Comparison of ENCODE assay signal across 8 mouse cellular contexts in the genomic region with DNA sequence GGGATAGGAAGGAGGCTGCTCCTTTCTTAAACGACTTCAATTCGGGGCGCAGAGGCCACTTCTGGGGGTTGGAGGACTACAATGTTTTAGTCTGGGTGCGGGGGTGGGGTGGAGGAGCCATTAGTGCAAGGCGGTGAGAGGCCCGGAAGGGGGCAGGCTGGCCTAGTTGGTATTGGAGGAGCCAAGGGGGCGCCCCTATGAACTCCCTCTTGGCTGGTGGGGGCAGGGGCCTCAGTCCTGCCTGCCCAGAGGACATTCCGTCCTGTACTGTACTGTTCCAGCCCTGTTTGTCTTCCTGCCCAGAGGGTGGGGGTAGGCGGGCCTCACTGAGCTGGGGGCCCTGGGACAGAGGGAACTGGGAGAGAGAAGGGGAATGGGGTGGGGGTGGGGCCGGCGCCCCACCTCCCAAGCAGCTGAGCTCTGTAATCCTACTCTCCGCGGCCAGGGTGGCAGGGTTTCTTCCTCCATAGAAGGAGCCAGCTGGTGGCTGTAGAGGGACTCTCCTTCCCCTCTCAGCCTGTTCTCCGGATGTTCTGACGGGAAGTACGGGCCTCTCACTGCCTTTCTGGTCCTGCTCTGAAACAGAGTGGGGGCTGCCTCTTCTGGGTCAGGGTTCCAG. TPM values are rescaled to one million over a fixed set of nuclear protein-coding genes. Genes with fewer than 3 reads are reported as not detected.
DNase-seq lines count a peak whose midpoint lies in the region; ATAC-seq and TF ChIP-seq lines count a peak whose summit lies in the region.

No protein-coding gene starts in this region.

- peaks cover 23% of the 10 kb centered on the region for H3K4me1 ChIP-seq in hindbrain, postnatal 0 days (ENCODE audit: insufficient read depth, low read length)
- peaks cover 73% of the 10 kb centered on the region for H3K4me1 ChIP-seq in megakaryocyte, embryonic 14.5 days

- H3K4me3 ChIP-seq in hindbrain, postnatal 0 days (ENCODE audit: low read length): no peak overlapping the region
- H3K4me3 ChIP-seq in megakaryocyte, embryonic 14.5 days (replicated peaks): peak overlapping the region; percentile 88

- DNase-seq in adipocyte (ENCODE audit: low spot score) (peak; percentile 63), MN1 (ENCODE audit: low spot score) (no peak)
- DNase-seq in cerebellum, postnatal 36 days: peak; percentile 36 to 43
- DNase-seq in gastrocnemius, postnatal 14 days: peak; percentile 86
- DNase-seq in hindbrain, postnatal 0 days (ENCODE audit: low spot score): peak; percentile 75
- DNase-seq in left cerebral cortex, postnatal 25 days (ENCODE audit: low spot score in 2 of 2): peak; percentile 73 to 75
- DNase-seq in skeletal muscle tissue, adult 2 months (ENCODE audit: low read depth, low spot score): peak; percentile 92

- no peaks in the 10 kb centered on the region for H3K27me3 ChIP-seq in hindbrain, postnatal 0 days (ENCODE audit: insufficient read depth, low read length)
- H3K27me3 ChIP-seq in megakaryocyte, embryonic 14.5 days (replicated peaks): peaks cover 12% of the 10 kb centered on the region

- WGBS in hindbrain, postnatal 0 days: 3% methylated on average over 16 of the region's 16 CpGs

- ATAC-seq in hindbrain, postnatal 0 days: peak; percentile 80

- intact Hi-C loops in gastrocnemius, postnatal 14 days (cut with DNase I; ENCODE audit: low total_unique reads): no loop called here
- intact Hi-C loops in left cerebral cortex, postnatal 25 days (cut with DNase I): no loop called here

- peak; percentile 40 for TF ChIP-seq CTCF in hindbrain, postnatal 0 days (IDR thresholded peaks at IDR 0.05; ENCODE audit: low read depth)

- H3K36me3 ChIP-seq in hindbrain, postnatal 0 days (ENCODE audit: insufficient read depth, low read length): no peaks in the 10 kb centered on the region
- peaks cover 16% of the 10 kb centered on the region for H3K36me3 ChIP-seq in megakaryocyte, embryonic 14.5 days (replicated peaks; ENCODE audit: low read length)

- H3K9ac ChIP-seq in hindbrain, postnatal 0 days (replicated peaks; ENCODE audit: low read length): 0 out of 2 replicates have a peak overlapping the region, but pooled peaks have one; percentile 5

- H3K9me3 ChIP-seq in hindbrain, postnatal 0 days (ENCODE audit: low read length): no peaks in the 10 kb centered on the region
- H3K9me3 ChIP-seq in megakaryocyte, embryonic 14.5 days: peaks cover 6% of the 10 kb centered on the region; the same call in 1 of the 2 replicates

- H3K4me2 ChIP-seq in hindbrain, postnatal 0 days (ENCODE audit: low read depth, low read length): peak overlapping the region; percentile 21; the same call in 1 of the 2 replicates

- H3K27ac ChIP-seq in hindbrain, postnatal 0 days: peak overlapping the region; percentile 82

RNA-seq across cellular contexts. Expression of a gene that starts 4.0 kb away (rescaled TPM):
- total RNA-seq in gastrocnemius, postnatal 14 days (2021): 1 to 10 TPM; 1.6 to 6.0 TPM
- total RNA-seq in hindbrain, postnatal 0 days (2014; rRNA removed): 5.7 and 22.1 TPM in 2 replicates
- polyA plus RNA-seq in hindbrain, postnatal 0 days (2015; fragmentation: Nextera tagmentation; extraction: Ambion mirVana): 2.5 and 3.4 TPM in 2 replicates
- 1 to 10 TPM; 5.3 to 8.5 TPM for total RNA-seq in left cerebral cortex, postnatal 25 days (2021)
- polyA plus RNA-seq in megakaryocyte, embryonic 14.5 days (2012; ENCODE audit: insufficient read depth, low replicate concordance): 3.3 and 5.6 TPM in 2 replicates

RNA-seq across cellular contexts. Expression of a gene that starts 15.7 kb away (rescaled TPM):
- under 1 TPM; 0.04 to 0.09 TPM for total RNA-seq in gastrocnemius, postnatal 14 days (2021)
- total RNA-seq in hindbrain, postnatal 0 days (2014; rRNA removed): 3.4 and 4.4 TPM in 2 replicates
- 5.8 and 6.6 TPM in 2 replicates for polyA plus RNA-seq in hindbrain, postnatal 0 days (2015; fragmentation: Nextera tagmentation; extraction: Ambion mirVana)
- 1 to 10 TPM; 4.1 to 5.5 TPM for total RNA-seq in left cerebral cortex, postnatal 25 days (2021)
- not detected in 2 replicates for polyA plus RNA-seq in megakaryocyte, embryonic 14.5 days (2012; ENCODE audit: insufficient read depth, low replicate concordance)

RNA-seq across cellular contexts. Expression of a gene that starts 30.5 kb away (rescaled TPM):
- 10 to 100 TPM; 56.3 to 67.8 TPM for total RNA-seq in gastrocnemius, postnatal 14 days (2021)
- 68.9 and 86.0 TPM in 2 replicates for total RNA-seq in hindbrain, postnatal 0 days (2014; rRNA removed)
- 140 and 143 TPM in 2 replicates for polyA plus RNA-seq in hindbrain, postnatal 0 days (2015; fragmentation: Nextera tagmentation; extraction: Ambion mirVana)
- 100 to 1,000 TPM; 167 to 169 TPM for total RNA-seq in left cerebral cortex, postnatal 25 days (2021)
- polyA plus RNA-seq in megakaryocyte, embryonic 14.5 days (2012; ENCODE audit: insufficient read depth, low replicate concordance): 55.6 and 70.0 TPM in 2 replicates
